Mouse (Mus musculus) kidney, adult 2 months (tissue): ENCODE results near the gene Ceacam18.
"Not testable (repeated sequence)": the region's sequence is repeated elsewhere in the genome, so short reads cannot be mapped to it uniquely, and the experiment has no call there.

Experiments
- CTCF ChIP-seq: fragments of 200-500 bp; conservative IDR thresholded peaks from 2 replicates; pipeline ENCODE4 v1.5.1; 2011; ENCODE audit warnings: low read depth, mild to moderate bottlenecking, control low read depth, low read length, moderate library complexity, mixed read lengths; ENCODE audit not compliant: insufficient read depth, insufficient read length
- POLR2A ChIP-seq: fragments of 200-500 bp; IDR thresholded peaks from one replicate; pipeline ENCODE4 v1.6.1; 2011; ENCODE audit warnings: low read depth, low read length, control low read depth

DNA sequence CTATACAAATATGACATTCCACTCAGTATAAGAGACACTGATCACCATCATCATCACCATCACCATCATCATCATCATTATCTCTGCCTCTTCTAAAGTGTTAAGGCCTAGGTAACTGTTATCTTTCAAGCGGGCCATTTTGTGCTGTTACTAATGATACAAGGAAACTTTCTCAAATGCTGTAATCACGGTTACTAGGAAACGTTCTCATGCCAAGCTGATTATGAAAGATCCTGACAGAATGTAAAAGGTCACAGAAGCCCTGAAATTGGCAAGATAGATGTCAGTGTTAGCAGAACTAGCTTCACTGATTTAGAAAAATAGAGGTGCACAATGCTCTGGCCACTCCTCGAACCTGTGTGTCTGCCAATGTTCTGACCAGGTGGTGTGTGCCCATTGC is 32.7 kb downstream of the Ceacam18 start:
- not testable (repeated sequence) for TF ChIP-seq POLR2A, CTCF
